Comparison of ENCODE assay signal across 9 mouse cellular contexts in the genomic region with DNA sequence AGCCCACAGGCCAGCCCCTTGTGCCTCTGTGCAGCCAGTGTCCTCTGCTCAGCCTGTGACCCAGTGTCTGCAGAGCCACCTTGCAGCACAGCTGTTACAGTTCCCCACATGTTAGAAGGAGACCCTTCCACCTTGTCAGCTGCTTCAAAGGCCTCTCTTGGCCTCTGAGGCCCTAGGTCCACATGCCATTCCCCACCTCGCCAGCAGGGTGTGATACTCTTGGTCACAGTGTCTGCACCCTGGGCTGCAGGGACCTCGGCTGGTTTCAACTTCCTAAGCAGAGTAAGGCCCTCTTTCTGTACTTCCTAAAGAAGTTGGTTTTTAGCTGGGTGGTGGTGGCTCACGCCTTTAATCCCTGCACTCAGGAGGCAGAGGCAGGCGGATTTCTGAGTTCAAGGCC. TPM values are rescaled to one million over a fixed set of nuclear protein-coding genes. Genes with fewer than 3 reads are reported as not detected.
DNase-seq lines count a peak whose midpoint lies in the region; ATAC-seq and TF ChIP-seq lines count a peak whose summit lies in the region.
"Had no signal": no experiment of that assay in that cellular context is flagged by ENCODE, and none has a peak within 500 bp of the region (broad histone marks: within the 10 kb centered on the region; RNA-seq: fewer than 3 reads in every experiment).

No protein-coding gene starts in this region.

- H3K4me2 ChIP-seq in liver, embryonic 14.5 days (ENCODE audit: low read depth), result no peak overlapping the region

- H3K27me3 ChIP-seq in C2C12 (ENCODE audit: control insufficient read depth, insufficient read depth, insufficient read length), result no peaks in the 10 kb centered on the region
- no peaks in the 10 kb centered on the region for H3K27me3 ChIP-seq in liver, embryonic 14.5 days (ENCODE audit: control insufficient read depth, insufficient read depth, low read length)
- no peaks in the 10 kb centered on the region for H3K27me3 ChIP-seq in spleen, adult 2 months (ENCODE audit: control insufficient read depth, insufficient read depth, low read length)

- no peak overlapping the region for H3ac ChIP-seq in C2C12 (ENCODE audit: control insufficient read depth, insufficient read length, low read depth)

- TF ChIP-seq EP300 in liver, embryonic 14.5 days (IDR thresholded peaks at IDR 0.05; ENCODE audit: low read depth), result no peak

- peak; percentile 2 for TF ChIP-seq CTCF in C2C12 (IDR thresholded peaks at IDR 0.05; ENCODE audit: control insufficient read depth, insufficient read depth, insufficient read length)
- TF ChIP-seq CTCF in bone marrow macrophage, adult 2 months (IDR thresholded peaks at IDR 0.05; ENCODE audit: low read depth, low read length), result peak; percentile 27; the same call in 1 of the 2 replicates
- peak; percentile 87 for TF ChIP-seq CTCF in liver, embryonic 14.5 days (IDR thresholded peaks at IDR 0.05; ENCODE audit: low read depth)
- peak; percentile 73; the same call in 1 of the 2 replicates for TF ChIP-seq CTCF in spleen, adult 2 months (IDR thresholded peaks at IDR 0.05; ENCODE audit: extremely low read depth, insufficient read depth, insufficient read length, insufficient replicate concordance)

- H3K9me3 ChIP-seq in liver, embryonic 14.5 days (ENCODE audit: control insufficient read depth, low read length), result no peaks in the 10 kb centered on the region

- H3K36me3 ChIP-seq in C2C12 (ENCODE audit: control insufficient read depth, insufficient read depth), result no peaks in the 10 kb centered on the region
- H3K36me3 ChIP-seq in liver, embryonic 14.5 days (replicated peaks; ENCODE audit: control insufficient read depth, insufficient read depth, low read depth), result no peaks in the 10 kb centered on the region
- H3K36me3 ChIP-seq in spleen, adult 2 months (ENCODE audit: control insufficient read depth, insufficient read depth, low read length), result no peaks in the 10 kb centered on the region

- H3K9ac ChIP-seq in liver, embryonic 14.5 days (replicated peaks), result no peak overlapping the region

- H3K4me1 ChIP-seq in bone marrow macrophage, adult 2 months (ENCODE audit: control insufficient read depth, insufficient read depth, low read length), result peaks cover 31% of the 10 kb centered on the region
- peaks cover 2 to 13% of the 10 kb centered on the region in 2 experiments; a peak in 3 of 4 replicates for H3K4me1 ChIP-seq in liver, embryonic 14.5 days (replicated peaks; ENCODE audit: control insufficient read depth in 2 of 2, insufficient read depth in 2 of 2, low read length in 1 of 2)
- peaks cover 3% of the 10 kb centered on the region; the same call in 1 of the 2 replicates for H3K4me1 ChIP-seq in spleen, adult 2 months (ENCODE audit: control insufficient read depth, insufficient read depth, insufficient read length)

- H3K27ac ChIP-seq in bone marrow macrophage, adult 2 months (ENCODE audit: insufficient read depth, low read depth, low read length), result no peak overlapping the region
- H3K27ac ChIP-seq in liver, embryonic 14.5 days, result no peak overlapping the region
- H3K27ac ChIP-seq in spleen, adult 2 months (ENCODE audit: insufficient read depth, low read length), result no peak overlapping the region

- no peaks in the 10 kb centered on the region for H3K79me3 ChIP-seq in C2C12 (ENCODE audit: low read depth)

- H3K79me2 ChIP-seq in C2C12 (ENCODE audit: control insufficient read depth, insufficient read depth), result no peaks in the 10 kb centered on the region

- DNase-seq in gastrocnemius, postnatal 14 days, result peak; percentile 47
- DNase-seq in gastrocnemius, adult 8-10 months (ENCODE audit: low spot score in 2 of 2), result no peak
- DNase-seq in liver, embryonic 14.5 days (ENCODE audit: low read depth in 3 of 3, low spot score in 3 of 3), result peak in 1 of 3 experiments; percentile 29
- DNase-seq in spleen, adult 2 months (ENCODE audit: low read depth in 1 of 2, low spot score in 2 of 2), result peak in 1 of 2 experiments; percentile 76
- no peak for DNase-seq in ovary, postnatal 10 days (ENCODE audit: low spot score)
- DNase-seq in frontal cortex, postnatal 14 days (ENCODE audit: low spot score in 2 of 2), result no peak

- 27% methylated on average over 4 of the region's 4 CpGs for WGBS in liver, embryonic 14.5 days (ENCODE audit: insufficient replicate concordance)
- 27% methylated on average over 4 of the region's 4 CpGs for WGBS in spleen, adult 2 months

- no peak for ATAC-seq in liver, embryonic 14.5 days (ENCODE audit: insufficient read depth)

- TF ChIP-seq POLR2A in bone marrow macrophage, adult 2 months (IDR thresholded peaks at IDR 0.05; ENCODE audit: borderline replicate concordance, low read depth, low read length), result no peak
- TF ChIP-seq POLR2A in spleen, adult 2 months (IDR thresholded peaks at IDR 0.05; ENCODE audit: low read depth, low read length), result no peak

- intact Hi-C loops in gastrocnemius, postnatal 14 days (cut with DNase I; ENCODE audit: low total_unique reads), result no loop called here

- H3K4me3 ChIP-seq in C2C12 (ENCODE audit: insufficient read depth, poor library complexity, severe bottlenecking), result no peak overlapping the region
- no peak overlapping the region for H3K4me3 ChIP-seq in bone marrow macrophage, adult 2 months (ENCODE audit: insufficient read depth, low read length)
- H3K4me3 ChIP-seq in liver, embryonic 14.5 days (ENCODE audit: insufficient read depth in 1 of 2, low read depth in 2 of 2, low read length in 2 of 2), result no peak overlapping the region
- no peak overlapping the region for H3K4me3 ChIP-seq in spleen, adult 2 months (ENCODE audit: extremely low read depth, insufficient read depth, insufficient read length)

TF ChIP-seq in C2C12, 6 proteins besides CTCF, POLR2A, EP300 and RAD21:
- TF ChIP-seq CEBPB (IDR thresholded peaks at IDR 0.05; ENCODE audit: low read depth) (no peak), MYOG (IDR thresholded peaks at IDR 0.05; ENCODE audit: control insufficient read depth, extremely low read depth, insufficient read length) (no peak), FOSL1 (IDR thresholded peaks at IDR 0.05; ENCODE audit: insufficient read depth, low read length, poor library complexity, severe bottlenecking) (no peak), USF1 (IDR thresholded peaks at IDR 0.05; ENCODE audit: low read depth) (no peak), MAX (IDR thresholded peaks at IDR 0.05) (no peak), MYOD1 (IDR thresholded peaks at IDR 0.05; ENCODE audit: control insufficient read depth, insufficient read length, low read depth) (no peak)

RNA-seq across cellular contexts. Expression of gene Kdm4b, which starts 13.0 kb away (rescaled TPM):
- 10 to 100 TPM; 24.1 to 27.2 TPM for total RNA-seq in gastrocnemius, postnatal 14 days (2021)
- total RNA-seq in gastrocnemius, adult 8-10 months (2022), result 10 to 100 TPM; 22.2 to 26.4 (median 22.8) TPM
- 10.1 TPM for polyA plus RNA-seq in C2C12 (2012; fragmentation: generic; extraction: Trizol)
- polyA plus RNA-seq in bone marrow macrophage, adult 2 months (2012; ENCODE audit: insufficient read depth, insufficient read length, missing spikeins), result 13.2 and 17.3 TPM in 2 replicates
- 4.2 and 4.6 TPM in 2 replicates for polyA plus RNA-seq in liver, embryonic 14.5 days (2012; rRNA removed)
- polyA plus RNA-seq in liver, embryonic 14.5 days (2014; fragmentation: Nextera tagmentation; extraction: Ambion mirVana), result 4.5 and 6.3 TPM in 2 replicates
- polyA plus RNA-seq in spleen, adult 2 months (2012; rRNA removed), result 37.1 and 46.7 TPM in 2 replicates

RNA-seq across cellular contexts. Expression of gene Uhrf1, which starts 35.8 kb away (rescaled TPM):
- total RNA-seq in gastrocnemius, postnatal 14 days (2021), result 1 to 10 TPM; 5.4 to 7.4 TPM
- under 1 TPM; 0.18 to 0.67 (median 0.44) TPM for total RNA-seq in gastrocnemius, adult 8-10 months (2022)
- 93.0 TPM for polyA plus RNA-seq in C2C12 (2012; fragmentation: generic; extraction: Trizol)
- 23.9 and 29.3 TPM in 2 replicates for polyA plus RNA-seq in bone marrow macrophage, adult 2 months (2012; ENCODE audit: insufficient read depth, insufficient read length, missing spikeins)
- 72.6 and 86.2 TPM in 2 replicates for polyA plus RNA-seq in liver, embryonic 14.5 days (2012; rRNA removed)
- 76.0 and 90.8 TPM in 2 replicates for polyA plus RNA-seq in liver, embryonic 14.5 days (2014; fragmentation: Nextera tagmentation; extraction: Ambion mirVana)
- 16.5 and 23.9 TPM in 2 replicates for polyA plus RNA-seq in spleen, adult 2 months (2012; rRNA removed)

RNA-seq across cellular contexts. Expression of gene Arrdc5, which starts 38.8 kb away (rescaled TPM):
- total RNA-seq in gastrocnemius, postnatal 14 days (2021), result not detected
- not detected for total RNA-seq in gastrocnemius, adult 8-10 months (2022)
- polyA plus RNA-seq in C2C12 (2012; fragmentation: generic; extraction: Trizol), result not detected
- polyA plus RNA-seq in bone marrow macrophage, adult 2 months (2012; ENCODE audit: insufficient read depth, insufficient read length, missing spikeins), result not detected in 2 replicates
- polyA plus RNA-seq in liver, embryonic 14.5 days (2012; rRNA removed), result not detected in 2 replicates
- not detected in 2 replicates for polyA plus RNA-seq in liver, embryonic 14.5 days (2014; fragmentation: Nextera tagmentation; extraction: Ambion mirVana)
- 0.12 TPM in 1 of 2 replicates, not detected in the other for polyA plus RNA-seq in spleen, adult 2 months (2012; rRNA removed)
- polyA plus RNA-seq: stomach, embryonic 14.5 days had no signal

RNA-seq across cellular contexts. Expression of gene Plin3, which starts 46.2 kb away (rescaled TPM):
- 10 to 100 TPM; 32.8 to 55.8 TPM for total RNA-seq in gastrocnemius, postnatal 14 days (2021)
- 10 to 100 TPM; 22.9 to 44.8 (median 28.7) TPM for total RNA-seq in gastrocnemius, adult 8-10 months (2022)
- 27.5 TPM for polyA plus RNA-seq in C2C12 (2012; fragmentation: generic; extraction: Trizol)
- 40.4 and 44.1 TPM in 2 replicates for polyA plus RNA-seq in bone marrow macrophage, adult 2 months (2012; ENCODE audit: insufficient read depth, insufficient read length, missing spikeins)
- polyA plus RNA-seq in liver, embryonic 14.5 days (2012; rRNA removed), result 7.4 and 9.2 TPM in 2 replicates
- 24.2 and 27.2 TPM in 2 replicates for polyA plus RNA-seq in liver, embryonic 14.5 days (2014; fragmentation: Nextera tagmentation; extraction: Ambion mirVana)
- 13.4 and 17.3 TPM in 2 replicates for polyA plus RNA-seq in spleen, adult 2 months (2012; rRNA removed)

Comparison
In these comparisons a context has a peak if more than half of its experiments do, and no peak if none do; other contexts are left out.
1. CTCF ChIP-seq: peak in every context shown above with its lines; median percentile 87 in liver, embryonic 14.5 days; 73 in spleen, adult 2 months; 27 in bone marrow macrophage, adult 2 months; 2 in C2C12.